Mouse (Mus musculus) adipocyte (in vitro differentiated cells): ENCODE measurements around the gene Cldn15.
"Not testable (repeated sequence)": the region's sequence is repeated elsewhere in the genome, so short reads cannot be mapped to it uniquely, and the experiment has no call there.

Experiments used
- DNase-seq: peaks from one replicate; pipeline ENCODE4 v3.0.0-alpha.2; 2016; ENCODE audit warnings: low spot score

Gene Cldn15

GRCm38 (mm10) chr5:136966331-136966730 lies at the start of gene Cldn15:
Gene Cldn15, plus strand, starts transcription at chr5:136966616.
- DNase-seq, result peak; percentile 92

DNA sequence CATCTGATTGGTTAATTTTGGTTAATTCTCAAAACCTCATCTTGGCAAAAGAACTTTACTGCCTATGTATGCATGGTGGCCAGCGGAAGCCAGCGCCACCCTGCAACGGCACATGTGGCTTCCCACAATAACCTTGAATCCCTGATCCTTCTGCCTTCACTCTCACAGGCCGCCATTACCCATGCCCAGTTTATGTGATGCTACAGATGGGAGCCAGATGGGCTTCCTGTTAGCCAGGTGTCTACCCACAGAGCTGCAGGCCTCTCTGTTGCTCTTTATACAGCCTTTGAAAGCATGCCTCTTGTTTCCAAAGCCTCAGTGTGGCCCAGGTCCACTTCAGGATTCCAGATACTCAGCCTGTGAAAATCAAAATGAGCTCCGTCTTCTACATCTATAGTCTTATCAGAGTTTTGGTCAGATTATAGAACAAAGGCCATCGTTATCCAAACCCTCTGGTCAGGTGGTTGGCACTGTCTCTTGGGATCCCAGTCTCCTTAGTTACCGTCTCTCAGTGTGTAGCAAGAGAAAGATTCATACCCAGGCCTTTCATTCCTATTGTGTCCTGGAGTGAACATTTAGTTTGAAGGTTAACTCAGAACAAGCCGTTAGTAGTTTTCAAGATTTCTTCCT lies 48.7 kb upstream of the Cldn15 start:
- DNase-seq, result no peak

DNA sequence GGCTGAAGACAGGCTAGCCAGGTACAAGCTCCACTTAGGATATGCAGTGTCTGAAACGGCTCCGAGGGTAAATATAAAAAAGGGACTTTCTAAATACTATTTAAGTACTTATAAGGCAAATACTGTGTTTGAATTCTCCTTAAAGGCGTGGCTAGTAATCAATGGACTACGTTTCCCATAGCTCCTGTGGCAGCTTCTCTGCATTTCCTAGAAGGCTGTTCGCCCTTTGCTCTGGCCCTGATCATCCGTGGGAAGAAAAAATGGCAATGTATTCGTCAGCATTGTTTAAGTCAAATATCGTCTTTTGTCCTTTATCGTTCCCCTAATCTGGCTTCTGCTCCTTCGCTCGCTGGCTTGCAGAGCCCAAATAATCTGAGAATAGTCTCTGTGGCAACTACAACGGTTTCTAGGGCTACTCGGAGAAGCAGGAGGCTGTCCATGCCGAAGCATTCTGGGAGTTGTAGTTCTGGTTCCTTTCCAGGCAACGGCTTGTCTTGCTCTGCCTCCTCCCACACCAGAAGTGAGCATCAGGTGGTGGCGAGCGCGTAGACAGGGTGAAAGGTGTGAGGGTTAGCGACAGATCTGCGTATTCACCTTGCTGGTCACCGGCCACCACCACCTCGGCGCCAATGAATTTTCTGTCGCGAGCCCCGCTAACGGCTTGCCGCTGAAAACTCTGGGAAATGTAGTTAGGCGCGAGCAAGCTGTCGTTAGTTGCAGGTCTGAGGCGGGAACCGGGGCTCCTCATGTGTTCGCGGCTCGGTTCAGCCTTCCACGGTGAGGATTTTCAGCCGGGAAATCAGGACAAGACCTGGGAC lies 47.6 kb upstream of the Cldn15 start:
- peak; percentile 91 for DNase-seq

DNA sequence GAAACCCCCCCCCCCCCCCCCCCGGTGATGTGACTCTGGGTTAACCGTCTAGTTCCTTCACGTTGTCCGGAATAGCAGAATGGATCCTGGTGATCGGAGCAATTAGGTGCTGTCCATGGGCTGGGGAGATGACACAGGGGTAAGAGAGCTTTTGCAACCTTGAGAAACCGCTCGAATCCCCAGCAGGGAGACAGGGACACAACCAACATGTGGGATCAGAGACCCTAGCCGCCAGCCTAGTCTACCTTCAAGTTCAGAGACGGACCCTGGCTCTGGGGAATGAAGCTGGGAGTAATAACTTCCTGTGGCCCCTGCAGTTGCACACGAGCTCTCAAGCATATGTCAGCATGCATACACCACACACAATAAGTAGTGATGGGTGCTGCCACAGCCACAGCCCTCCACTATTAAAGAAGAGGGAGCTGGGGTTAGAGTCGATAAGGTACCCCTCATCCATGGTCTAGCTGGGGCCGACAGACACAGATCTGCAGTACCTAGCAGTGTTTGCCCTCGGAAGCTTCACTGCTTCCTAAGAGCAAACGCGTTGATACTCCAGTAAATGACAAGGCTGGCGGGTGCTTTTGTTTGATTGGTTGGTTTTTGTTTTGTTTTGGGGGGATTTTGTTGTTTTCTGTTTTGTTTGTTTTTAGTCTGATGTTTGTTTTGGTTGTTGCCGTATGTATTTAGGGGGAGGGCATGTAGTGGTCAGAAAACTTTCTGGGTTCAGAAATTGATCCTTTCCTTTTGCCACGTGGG lies 46.7 kb upstream of the Cldn15 start:
- DNase-seq, result no peak

DNA sequence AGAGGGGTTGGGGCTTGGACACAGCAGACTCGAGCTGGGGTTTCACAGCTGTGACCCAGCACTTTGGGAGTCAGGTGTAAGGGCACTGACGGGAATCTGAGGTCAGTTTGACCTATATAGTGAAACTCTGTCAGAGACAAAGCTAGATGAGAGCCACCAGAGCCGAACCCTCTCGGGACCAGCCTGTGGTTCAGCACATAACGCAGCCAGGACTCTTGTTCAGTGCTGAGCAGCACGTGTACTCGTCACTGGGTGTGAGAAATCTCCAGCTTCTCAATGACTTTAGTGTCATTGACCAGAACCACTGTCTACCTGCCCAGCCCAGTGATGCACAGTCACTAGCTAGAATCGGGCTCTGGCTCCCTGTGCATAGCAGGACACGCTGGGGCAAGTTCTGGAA lies 43.6 kb upstream of the Cldn15 start:
- DNase-seq, result no peak

DNA sequence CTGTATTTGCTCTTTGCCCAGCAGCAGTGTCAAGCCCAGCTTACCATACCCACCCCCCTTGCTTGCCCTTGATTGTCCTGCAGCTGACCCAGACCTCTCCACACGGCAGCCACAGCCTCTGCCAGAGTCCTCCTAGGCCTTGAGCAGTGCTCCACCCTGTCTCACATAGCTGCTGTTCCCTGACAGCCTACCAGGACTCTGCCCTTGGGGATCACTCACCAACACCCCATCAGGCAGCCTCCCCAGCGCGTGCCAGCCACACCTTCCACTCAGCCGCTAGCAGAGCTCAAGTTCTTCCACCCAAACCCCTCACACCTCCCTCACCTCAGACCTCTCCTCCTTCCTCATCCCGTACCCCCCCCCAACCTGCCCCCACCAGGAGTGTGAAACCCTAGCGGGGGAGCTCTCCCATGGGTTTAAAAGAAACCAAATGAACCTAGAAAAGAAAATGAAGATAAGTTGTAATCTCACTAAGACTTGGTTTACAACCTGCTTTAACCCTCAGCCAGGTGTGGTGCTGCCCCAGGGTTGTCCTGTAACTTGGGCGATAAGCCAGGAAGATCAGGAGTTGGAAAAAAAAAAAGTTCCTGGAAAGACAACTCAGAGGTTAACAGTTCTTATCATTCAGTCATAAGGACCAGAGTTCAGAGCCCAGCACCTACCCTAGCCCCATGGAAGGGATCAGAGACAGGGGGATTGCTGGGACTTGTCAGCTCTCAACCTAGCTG lies 42.5 kb upstream of the Cldn15 start:
- DNase-seq, result no peak

DNA sequence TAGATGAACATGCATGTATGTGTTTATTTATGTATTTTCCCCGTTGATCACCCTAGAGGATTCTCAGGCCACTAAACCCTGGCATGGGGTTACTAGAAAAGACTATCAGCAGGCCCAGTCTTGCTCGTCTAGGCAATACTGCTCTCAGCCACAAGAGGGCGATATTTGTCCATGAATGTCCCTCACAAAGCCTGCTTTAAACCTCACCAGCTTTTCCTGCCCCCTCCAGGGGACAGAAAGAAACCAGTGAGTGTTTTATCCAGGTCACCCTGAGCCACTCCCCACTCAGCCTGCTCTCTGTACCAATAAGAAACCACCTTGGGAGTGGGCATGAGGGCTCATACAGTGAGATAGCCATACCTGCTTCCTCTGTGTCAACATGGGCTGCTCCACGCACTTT lies 37.3 kb upstream of the Cldn15 start:
- peak; percentile 88 for DNase-seq

DNA sequence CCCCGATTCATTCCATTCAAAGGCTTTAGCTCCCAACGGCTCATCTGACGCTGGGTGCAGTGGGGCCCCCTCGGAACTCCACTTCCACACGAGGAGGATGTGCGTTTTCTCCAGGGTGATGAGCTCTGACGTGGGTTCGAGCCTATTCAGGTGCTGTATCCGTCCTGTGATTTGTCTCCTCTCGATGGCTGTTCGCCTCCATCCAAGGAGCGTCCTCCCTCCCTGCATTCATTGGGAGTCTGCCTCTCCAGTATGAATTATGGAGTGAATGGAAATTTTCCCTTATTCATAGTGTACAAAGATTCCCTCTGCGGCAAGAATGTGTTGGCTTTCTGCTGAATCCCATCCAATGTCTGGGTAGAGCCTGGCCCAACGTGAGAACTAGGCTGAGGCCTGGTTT lies 34.5 kb upstream of the Cldn15 start:
- DNase-seq, result no peak

GRCm38 (mm10) chr5:136932956-136933355 lies 33.5 kb upstream of the Cldn15 start:
- no peak for DNase-seq

DNA sequence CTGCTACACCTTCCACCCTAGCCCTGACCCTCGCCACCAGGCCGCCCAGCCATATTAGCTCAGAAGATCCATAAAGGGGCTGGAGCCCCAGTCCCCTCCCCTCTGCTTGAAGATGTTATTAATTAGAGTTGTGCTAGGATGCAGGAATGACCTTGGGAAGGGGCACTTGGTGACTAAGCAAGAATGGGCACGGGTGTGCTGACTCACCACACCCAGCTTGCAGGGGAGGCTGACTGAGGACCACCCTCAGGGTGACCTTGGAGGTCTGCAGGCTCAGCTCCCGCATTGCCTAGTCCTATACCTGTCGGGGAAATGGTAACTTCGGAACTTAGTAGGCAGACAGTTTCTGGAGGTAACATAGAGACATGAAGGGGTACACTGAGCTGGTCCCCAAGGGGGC lies 32.5 kb upstream of the Cldn15 start:
- DNase-seq, result no peak

DNA sequence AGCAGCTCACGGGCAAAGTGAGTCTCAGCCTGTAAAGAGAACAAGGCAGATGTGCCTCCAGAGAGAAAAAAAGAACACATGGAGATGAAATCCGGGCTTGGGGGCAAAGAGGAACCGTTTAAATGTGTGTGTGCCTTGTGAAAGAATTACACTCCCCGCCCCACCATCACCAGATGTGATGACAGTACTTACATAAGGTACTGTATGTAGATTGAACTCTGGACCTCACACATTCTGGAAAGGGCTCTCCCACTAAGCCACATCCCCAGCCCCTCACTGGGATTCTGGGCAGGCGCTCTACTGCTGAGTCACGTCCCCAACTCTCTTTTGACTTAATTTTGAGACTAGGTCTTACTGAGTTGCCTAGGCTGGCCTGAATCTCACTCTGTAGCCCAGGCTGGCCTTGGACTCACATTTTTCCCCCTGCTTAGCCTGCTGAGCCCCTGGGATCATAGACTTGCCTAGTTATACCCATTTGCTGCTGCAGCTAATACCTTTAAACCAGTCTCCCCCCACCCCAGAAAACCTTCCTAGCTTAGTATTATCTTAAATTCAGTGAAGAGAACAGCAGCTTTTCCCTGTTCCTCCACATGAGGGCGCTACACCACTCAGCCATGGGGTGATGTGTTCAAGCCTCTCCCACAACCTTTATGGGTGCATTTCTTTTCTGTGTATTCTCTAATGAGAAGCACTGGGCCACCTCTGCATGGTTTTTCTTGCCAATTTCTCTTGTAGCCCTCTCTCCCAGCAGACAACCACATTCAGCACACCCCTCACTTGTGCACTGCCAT lies 30.3 kb upstream of the Cldn15 start:
- peak; percentile 70 for DNase-seq

- no peak for DNase-seq
Observed at GRCm38 (mm10) chr5:136936750-136937149, 29.7 kb upstream of the Cldn15 start.

DNA sequence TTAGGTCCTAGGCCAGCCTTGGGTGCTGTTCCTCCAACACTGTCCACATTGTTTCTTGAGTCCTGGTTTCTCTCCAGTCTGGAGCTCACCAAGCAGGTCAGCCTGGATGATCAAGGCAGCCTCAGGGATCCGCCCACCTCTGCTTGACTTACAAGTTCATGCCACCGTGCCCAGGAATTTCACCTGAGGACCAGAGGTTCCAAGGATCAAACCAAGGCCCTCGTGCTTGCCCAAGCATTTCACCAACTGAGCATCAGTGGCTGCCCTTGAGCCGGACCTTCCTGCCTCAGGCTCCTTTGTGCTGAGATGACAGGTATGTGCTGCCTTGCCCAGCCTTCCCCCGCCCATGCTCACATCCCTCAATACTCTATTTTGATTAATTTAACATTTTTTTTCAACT lies 28.8 kb upstream of the Cldn15 start:
- no peak for DNase-seq

DNA sequence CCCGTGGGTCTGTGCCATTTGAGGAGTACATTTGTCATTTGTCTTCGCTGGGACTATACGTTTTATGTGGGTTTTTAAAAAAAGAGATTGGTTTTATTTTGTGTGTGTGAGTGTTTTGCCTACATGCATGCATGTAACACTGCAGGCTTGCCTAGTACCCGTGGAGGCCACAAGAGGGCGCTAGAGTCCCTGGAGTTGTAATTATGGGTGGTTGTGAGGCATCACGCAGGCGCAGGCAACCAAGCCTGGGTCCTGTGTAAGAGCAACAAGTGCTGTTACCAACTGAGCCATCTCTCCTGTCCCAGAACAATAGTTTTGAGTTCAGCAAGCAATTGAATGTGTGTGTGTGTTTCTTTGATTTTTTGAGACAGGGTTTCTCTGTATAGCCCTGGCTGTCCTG lies 27.1 kb upstream of the Cldn15 start:
- DNase-seq, result no peak

- not testable (repeated sequence) for DNase-seq
Observed at GRCm38 (mm10) chr5:136940029-136940428, 26.4 kb upstream of the Cldn15 start.

DNA sequence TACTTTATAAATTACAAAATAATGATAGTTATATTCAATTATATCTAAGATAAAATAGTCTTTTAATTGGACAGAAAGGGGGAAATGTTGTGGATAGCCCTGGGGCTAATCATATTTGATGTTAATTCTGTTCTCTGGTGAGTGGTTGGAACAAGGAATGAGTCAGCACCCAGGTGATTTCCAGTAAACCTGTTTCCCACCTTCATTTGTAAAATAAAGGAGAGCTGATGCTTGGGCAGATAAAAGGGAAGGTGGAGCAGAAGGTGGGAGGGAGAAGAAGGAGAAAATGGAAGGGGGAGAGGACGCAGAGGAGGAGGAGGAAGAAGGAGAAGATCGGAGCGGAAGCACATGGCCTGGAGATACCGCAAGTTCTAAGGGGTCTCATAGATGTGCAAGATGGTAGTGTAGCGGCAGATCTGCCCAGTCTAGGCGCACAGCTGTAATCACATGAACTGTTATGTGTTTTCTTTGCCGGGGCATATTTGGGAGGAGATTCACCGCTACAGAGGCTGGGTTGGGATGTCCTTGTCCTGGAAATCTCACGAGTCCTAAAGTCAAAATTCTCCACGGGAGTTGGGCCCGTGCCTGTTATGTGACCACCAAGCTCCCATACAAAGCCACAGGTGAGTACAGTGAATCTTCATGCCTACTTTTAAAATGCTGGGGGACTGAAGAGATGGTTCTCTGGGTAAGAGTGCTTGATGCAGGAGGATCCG lies 25.4 kb upstream of the Cldn15 start:
- no peak for DNase-seq

DNA sequence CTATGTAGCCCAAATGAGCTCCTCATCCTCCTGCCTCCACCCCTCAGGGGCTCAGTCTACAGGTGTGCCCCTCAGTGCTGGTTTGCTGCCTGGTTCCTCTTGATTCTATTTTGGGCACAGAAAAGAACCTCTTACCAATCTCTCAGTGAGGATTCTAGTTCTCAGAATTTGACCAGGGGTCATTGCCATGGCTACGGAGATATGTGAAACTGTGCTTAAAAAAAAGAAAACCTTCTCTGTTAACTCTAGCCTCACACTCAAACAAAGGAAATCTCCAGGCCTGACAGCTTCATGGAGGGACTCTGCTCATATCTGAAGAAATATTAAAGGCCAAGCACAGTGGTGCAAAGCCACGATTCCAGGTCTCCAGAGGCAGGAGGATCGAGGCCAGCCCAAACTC lies 23.6 kb upstream of the Cldn15 start:
- peak; percentile 71 for DNase-seq

DNA sequence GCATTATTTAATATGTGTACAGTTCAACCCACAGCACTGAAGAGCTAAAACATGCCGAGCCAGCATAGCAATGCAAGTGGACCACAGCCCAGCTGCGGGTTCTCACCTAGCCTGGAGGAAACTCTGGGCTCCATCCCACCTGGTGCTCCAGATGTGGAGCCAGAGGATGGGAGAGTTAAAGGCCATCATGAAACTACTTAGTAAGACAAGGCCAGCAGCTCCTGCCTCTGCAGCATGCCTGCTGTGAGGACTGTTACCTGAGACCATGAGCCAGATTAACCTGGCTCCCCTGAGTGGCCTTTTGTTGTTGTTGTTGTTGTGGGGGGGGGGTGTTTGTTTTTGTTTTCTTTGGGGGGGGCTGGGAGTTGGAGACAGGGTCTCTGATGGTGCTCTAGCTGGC lies 23.0 kb upstream of the Cldn15 start:
- no peak for DNase-seq

DNA sequence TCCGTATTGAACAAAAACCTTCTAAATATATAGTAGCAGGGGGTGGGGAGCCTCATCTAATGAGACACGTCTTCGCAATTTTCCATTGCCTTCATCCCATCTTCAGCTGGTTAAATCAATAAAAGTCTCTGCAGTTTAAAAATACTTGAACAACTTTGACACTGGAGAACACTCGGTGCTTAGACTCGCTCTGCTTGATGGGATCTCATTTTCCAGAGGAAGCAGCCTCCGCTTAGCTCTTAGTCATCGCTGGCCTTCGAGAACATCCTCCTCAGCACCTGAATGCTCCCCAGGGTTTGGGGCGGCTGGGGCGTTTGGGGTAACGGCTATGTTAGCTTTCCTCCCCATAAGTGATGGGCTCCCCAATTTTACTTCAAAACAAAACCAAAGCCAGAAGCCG lies 21.3 kb upstream of the Cldn15 start:
- DNase-seq, result no peak

DNA sequence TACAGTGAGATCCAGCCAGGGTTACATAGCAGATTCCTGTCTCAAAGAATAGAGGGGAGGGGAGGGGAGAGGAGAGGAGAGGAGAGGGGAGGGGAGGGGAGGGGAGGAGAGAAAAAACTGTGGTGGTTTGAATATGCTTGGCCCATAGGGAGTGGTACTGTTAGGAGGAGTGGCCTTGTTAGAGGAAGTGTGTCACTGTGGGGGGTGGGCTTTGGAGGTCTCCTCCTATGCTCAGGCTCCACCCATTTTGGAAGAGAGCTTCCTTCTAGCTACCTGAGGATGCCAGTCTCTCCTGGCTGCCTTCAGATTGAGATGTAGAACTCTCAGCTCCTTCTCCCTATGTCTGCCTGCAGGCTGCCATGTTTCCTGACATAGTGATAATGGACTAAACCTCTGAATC lies 18.5 kb upstream of the Cldn15 start:
- no peak for DNase-seq
